Mouse (Mus musculus) liver, postnatal 0 days (tissue): Measurements from ENCODE around the gene Nt5c3. TPM values are rescaled to one million over a fixed set of nuclear protein-coding genes. Genes with fewer than 3 reads are reported as not detected.
A peak's percentile ranks its signal among the peaks of the same experiment; 100 is the strongest.

Experiments used
- ATAC-seq: fragments of 200-750 bp; cut with Nextera tagmentation; 2 replicates; pipeline ENCODE4 v1.8.0; 2017; ENCODE audit warnings: mild to moderate bottlenecking, moderate library complexity
- DNase-seq: peaks from one replicate; pipeline ENCODE4 v3.0.0-alpha.2; 2016
- H3K27ac ChIP-seq: fragments of 300-500 bp; sonication (generic); 2 replicates; pipeline ENCODE4 v1.5.1; 2014; ENCODE audit warnings: antibody characterized with exemption, moderate library complexity, mild to moderate bottlenecking, low read depth
- H3K27me3 ChIP-seq: fragments of 300-500 bp; sonication (generic); 2 replicates; pipeline ENCODE4 v1.6.1; 2014; ENCODE audit warnings: low read length, control low read depth, mixed read lengths; ENCODE audit not compliant: insufficient read depth
- H3K36me3 ChIP-seq: fragments of 300-500 bp; sonication (generic); replicated peaks from 2 replicates; pipeline ENCODE4 v1.6.1; 2014; ENCODE audit warnings: mild to moderate bottlenecking, control low read depth, low read length, moderate library complexity, mixed read lengths; ENCODE audit not compliant: insufficient read depth
- H3K4me1 ChIP-seq: fragments of 300-500 bp; sonication (generic); 2 replicates; pipeline ENCODE4 v1.6.1; 2014; ENCODE audit warnings: antibody characterized with exemption, mild to moderate bottlenecking, control low read depth; ENCODE audit not compliant: insufficient read depth
- H3K4me2 ChIP-seq: fragments of 300-500 bp; sonication (generic); 2 replicates; pipeline ENCODE4 v1.6.1; 2014; ENCODE audit warnings: low read depth, mild to moderate bottlenecking, low read length, moderate library complexity, mixed read lengths
- H3K4me3 ChIP-seq: fragments of 300-500 bp; sonication (generic); 2 replicates; pipeline ENCODE4 v1.5.1; 2014; ENCODE audit warnings: low read depth, low read length
- H3K9ac ChIP-seq: fragments of 300-500 bp; sonication (generic); replicated peaks from 2 replicates; pipeline ENCODE4 v1.6.1; 2014; ENCODE audit warnings: mild to moderate bottlenecking, moderate library complexity
- H3K9me3 ChIP-seq: fragments of 300-500 bp; sonication (generic); 2 replicates; pipeline ENCODE4 v1.6.1; 2016; ENCODE audit warnings: mild to moderate bottlenecking, control low read depth, low read length, mixed read lengths
- CTCF ChIP-seq: sonication (generic); IDR thresholded peaks from 2 replicates; pipeline ENCODE4 v1.5.1; 2016; ENCODE audit warnings: antibody characterized with exemption, low read depth
- EP300 ChIP-seq: IDR thresholded peaks from 2 replicates; pipeline ENCODE4 v1.6.1; 2016; ENCODE audit warnings: antibody characterized with exemption, low read depth, mild to moderate bottlenecking
- WGBS: fragments of 180-500 bp; shearing (Covaris S2); extraction: QIAGEN DNeasy Blood & Tissue Kit; methylation state at CpG from one replicate; pipeline ENCODE4 v1.1.7; 2014; ENCODE audit not compliant: insufficient replicate concordance; 5-methylcytosine and 5-hydroxymethylcytosine counted together
- polyA plus RNA-seq: library from polyadenylated mRNA; unstranded; fragments of >200 nt; fragmentation: Nextera tagmentation; extraction: Ambion mirVana; gene quantifications from 2 replicates; pipeline ENCODE4 v1.2.1, GENCODE M21; 2015

The Nt5c3 gene
- polyA plus RNA-seq, 1 experiment from 2014 or later, result 127 TPM

GRCm38 (mm10) chr6:56901336-56901735 lies 22.4 kb downstream of the Nt5c3 start:
- ATAC-seq, result no peak
- 46% methylated on average over 3 of the region's 3 CpGs for whole genome bisulfite sequencing

GRCm38 (mm10) chr6:56899601-56900000 lies 24.1 kb downstream of the Nt5c3 start:
- DNase-seq (no peak), ATAC-seq (no peak)
- no peaks in the 10 kb centered on the region for H3K9me3 ChIP-seq
- TF ChIP-seq EP300 (no peak), CTCF (no peak)
- H3K4me2 ChIP-seq, result peak overlapping the region; percentile 68
- peak overlapping the region; percentile 47 for H3K9ac ChIP-seq
- H3K27me3 ChIP-seq, result no peaks in the 10 kb centered on the region
- WGBS, result 72% methylated on average over 3 of the region's 3 CpGs
- peaks cover 32% of the 10 kb centered on the region for H3K4me1 ChIP-seq
- H3K27ac ChIP-seq, result peak overlapping the region; percentile 4; the same call in 1 of the 2 replicates
- H3K4me3 ChIP-seq, result peak overlapping the region; percentile 46
- peaks cover 19% of the 10 kb centered on the region; the same call in 1 of the 2 replicates for H3K36me3 ChIP-seq

More at GRCm38 (mm10) chr6:56901336-56901735, 22.4 kb downstream of the Nt5c3 start:
- no peak for DNase-seq
- Histone ChIP-seq H3K27ac (peak overlapping the region; percentile 98), H3K9me3 (no peaks in the 10 kb centered on the region), H3K36me3 (peaks cover 14% of the 10 kb centered on the region; the same call in 1 of the 2 replicates), H3K27me3 (no peaks in the 10 kb centered on the region), H3K4me2 (peak overlapping the region; percentile 68), H3K4me3 (peak overlapping the region; percentile 46), H3K4me1 (peaks cover 48% of the 10 kb centered on the region), H3K9ac (peak overlapping the region; percentile 55)
- TF ChIP-seq CTCF, result no peak
- no peak for TF ChIP-seq EP300

- no peak for ATAC-seq
- no peak for TF ChIP-seq EP300
- no peak for TF ChIP-seq CTCF
- Histone ChIP-seq H3K4me1 (0 out of 2 replicates have a peak, but pooled peaks cover 2% of the 10 kb centered on the region), H3K27ac (no peak overlapping the region), H3K27me3 (no peaks in the 10 kb centered on the region), H3K4me2 (no peak overlapping the region), H3K4me3 (no peak overlapping the region), H3K9ac (no peak overlapping the region), H3K9me3 (no peaks in the 10 kb centered on the region), H3K36me3 (peaks cover 60% of the 10 kb centered on the region)
- DNase-seq, result no peak
- 84% methylated on average over 2 of the region's 2 CpGs for WGBS
Measured at GRCm38 (mm10) chr6:56890762-56891161, 33.0 kb downstream of the Nt5c3 start.

- DNase-seq, result no peak
Measured at GRCm38 (mm10) chr6:56888561-56888960, 35.2 kb downstream of the Nt5c3 start.

GRCm38 (mm10) chr6:56879352-56879955 lies 44.3 kb downstream of the Nt5c3 start:
- Histone ChIP-seq H3K27ac (no peak overlapping the region), H3K4me3 (no peak overlapping the region), H3K27me3 (no peaks in the 10 kb centered on the region), H3K4me1 (peaks cover 6% of the 10 kb centered on the region; the same call in 1 of the 2 replicates), H3K9ac (no peak overlapping the region), H3K36me3 (peaks cover 47% of the 10 kb centered on the region), H3K4me2 (no peak overlapping the region), H3K9me3 (no peaks in the 10 kb centered on the region)
- ATAC-seq, result peak; percentile 28
- no peak for DNase-seq
- WGBS, result 6% methylated on average over 1 of the region's 1 CpGs
- TF ChIP-seq EP300 (no peak), CTCF (no peak)

More at GRCm38 (mm10) chr6:56888561-56888960, 35.2 kb downstream of the Nt5c3 start:
- Histone ChIP-seq H3K4me2 (no peak overlapping the region), H3K9me3 (no peaks in the 10 kb centered on the region), H3K9ac (no peak overlapping the region), H3K4me1 (no peaks in the 10 kb centered on the region), H3K27me3 (no peaks in the 10 kb centered on the region), H3K36me3 (peaks cover 77% of the 10 kb centered on the region), H3K27ac (no peak overlapping the region), H3K4me3 (no peak overlapping the region)
- ATAC-seq, result no peak
- TF ChIP-seq CTCF, result no peak
- 92% methylated on average over 6 of the region's 6 CpGs for whole genome bisulfite sequencing

GRCm38 (mm10) chr6:56877985-56878384 lies 45.7 kb downstream of the Nt5c3 start:
- WGBS, result 89% methylated on average over 8 of the region's 8 CpGs
- peaks cover 33% of the 10 kb centered on the region for H3K36me3 ChIP-seq

More at GRCm38 (mm10) chr6:56877985-56878384, 45.7 kb downstream of the Nt5c3 start:
- Histone ChIP-seq H3K27me3 (no peaks in the 10 kb centered on the region), H3K9ac (no peak overlapping the region), H3K4me2 (no peak overlapping the region), H3K27ac (no peak overlapping the region), H3K4me1 (peaks cover 6% of the 10 kb centered on the region; the same call in 1 of the 2 replicates), H3K4me3 (no peak overlapping the region), H3K9me3 (no peaks in the 10 kb centered on the region)
- ATAC-seq (no peak), DNase-seq (no peak)
- peak; percentile 49 for TF ChIP-seq CTCF
- TF ChIP-seq EP300, result no peak
